Comparison of ENCODE assay signal across 18 mouse cellular contexts in the genomic region with DNA sequence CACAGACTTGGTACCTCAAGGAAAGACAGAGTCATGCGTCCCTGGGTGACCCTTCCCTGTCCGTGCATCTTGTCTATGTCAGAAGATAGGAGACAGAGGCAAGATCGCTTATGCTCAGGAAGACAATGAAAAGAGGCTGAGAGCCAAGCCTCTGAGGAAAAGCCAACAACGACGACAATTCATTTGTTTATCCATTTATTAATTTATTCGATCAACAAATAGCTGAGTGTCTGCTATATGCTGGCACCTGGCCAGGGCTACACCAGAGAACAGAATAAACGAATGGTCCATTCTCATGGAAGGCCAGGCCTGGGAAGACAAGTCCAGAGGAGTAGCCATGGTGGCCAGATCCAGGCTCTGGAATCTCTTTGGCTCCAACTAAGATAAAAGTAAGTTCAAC.
"Had no signal": no experiment of that assay in that cellular context is flagged by ENCODE, and none has a peak within 500 bp of the region (broad histone marks: within the 10 kb centered on the region; RNA-seq: fewer than 3 reads in every experiment).

No protein-coding gene starts in this region.

- H3K9ac ChIP-seq: intestine, embryonic 15.5 days; limb, embryonic 13.5 days; liver, embryonic 12.5 days; liver, embryonic 15.5 days had no signal

- H3K9me3 ChIP-seq: intestine, embryonic 15.5 days; limb, embryonic 10.5 days; liver, embryonic 12.5 days; liver, embryonic 15.5 days had no signal

- H3K27ac ChIP-seq: intestine, embryonic 15.5 days; kidney, postnatal 0 days; limb, embryonic 10.5 days; limb, embryonic 13.5 days; liver, embryonic 12.5 days; liver, embryonic 15.5 days; stomach, postnatal 0 days had no signal

- H3K4me3 ChIP-seq: intestine, embryonic 15.5 days; limb, embryonic 10.5 days; limb, embryonic 13.5 days; liver, embryonic 12.5 days; liver, embryonic 15.5 days had no signal

- H3K27me3 ChIP-seq: intestine, embryonic 15.5 days; limb, embryonic 13.5 days; liver, embryonic 12.5 days; liver, embryonic 15.5 days had no signal

- H3K4me1 ChIP-seq: intestine, embryonic 15.5 days; liver, embryonic 12.5 days; liver, embryonic 15.5 days had no signal

- H3K36me3 ChIP-seq: intestine, embryonic 15.5 days; limb, embryonic 10.5 days; limb, embryonic 13.5 days; liver, embryonic 12.5 days; liver, embryonic 15.5 days had no signal

- ATAC-seq: intestine, embryonic 15.5 days; liver, embryonic 12.5 days had no signal

- H3K4me2 ChIP-seq: intestine, embryonic 15.5 days; limb, embryonic 13.5 days; liver, embryonic 12.5 days; liver, embryonic 15.5 days; midbrain, embryonic 11.5 days had no signal

- DNase-seq: kidney, adult 11 months; kidney, adult 9 months; kidney, postnatal 25 days; liver; midbrain, embryonic 14.5 days; right cerebral cortex, adult 18-20 months; right cerebral cortex, postnatal 14 days; right cerebral cortex, postnatal 4 days; thymus, adult 2 months; thymus, postnatal 25 days had no signal
